Mouse (Mus musculus) E14TG2a.4 (cell line): ENCODE results near the gene C1rb.
"Not testable (repeated sequence)": the region's sequence is repeated elsewhere in the genome, so short reads cannot be mapped to it uniquely, and the experiment has no call there.

ENCODE experiments used
- CTCF ChIP-seq: conservative IDR thresholded peaks from 2 replicates; pipeline ENCODE4 v1.5.1; 2014; ENCODE audit warnings: low read length
- POU5F1 ChIP-seq: IDR thresholded peaks from 2 replicates; pipeline ENCODE4 v1.6.1; 2014; ENCODE audit warnings: low read length, borderline replicate concordance

DNA sequence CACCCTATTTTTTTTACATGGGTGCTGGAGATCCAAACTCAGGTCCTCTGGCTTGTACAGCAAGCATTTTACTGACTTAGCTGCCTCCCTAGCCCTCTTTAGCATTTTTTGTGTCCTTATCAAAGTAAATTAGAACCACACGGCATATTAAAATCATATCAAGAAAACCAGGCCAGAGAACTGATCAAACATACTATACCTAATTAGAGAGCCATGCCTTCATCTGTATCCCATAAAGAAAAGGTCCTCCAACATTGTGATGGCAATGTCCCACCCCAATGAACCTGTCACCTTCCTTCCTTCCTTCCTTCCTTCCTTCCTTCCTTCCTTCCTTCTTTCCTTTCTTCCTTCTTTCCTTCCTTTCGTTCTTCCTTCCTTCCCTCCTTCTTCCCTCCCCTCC lies 14.1 kb upstream of the C1rb start:
- not testable (repeated sequence) for TF ChIP-seq CTCF, POU5F1
